ENCODE assay signal across 11 mouse cellular contexts in the genomic region with DNA sequence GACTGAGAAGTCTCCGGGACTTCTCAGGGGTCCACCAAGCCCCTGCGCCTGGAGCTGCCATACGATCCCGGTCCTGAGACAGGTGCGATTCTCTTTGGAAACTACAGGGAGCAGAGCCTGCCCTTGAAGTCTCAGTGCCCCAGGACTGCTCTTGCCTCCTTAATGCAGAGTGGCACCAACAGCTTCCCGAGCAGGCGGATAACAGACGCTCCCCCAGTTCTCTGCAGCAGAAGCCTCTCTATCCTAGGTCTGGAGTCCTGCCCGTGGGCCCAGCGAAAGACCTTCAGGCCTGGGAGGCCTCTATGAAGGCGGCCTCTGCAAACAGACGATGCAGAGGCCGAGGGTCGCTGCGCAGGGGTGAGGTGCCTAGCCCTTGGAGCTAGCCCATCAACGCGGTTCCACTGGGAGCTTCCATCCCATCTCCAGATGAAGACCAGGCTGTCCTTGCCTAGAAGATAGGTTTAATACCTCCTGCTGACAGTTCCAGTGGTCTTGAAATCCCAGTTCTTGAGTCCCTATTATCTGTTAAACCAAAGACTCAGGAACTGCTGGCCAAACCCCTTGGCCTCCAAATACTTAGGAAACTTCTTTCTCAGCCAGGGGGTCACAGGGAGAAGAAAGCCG. TPM values are rescaled to one million over a fixed set of nuclear protein-coding genes. Genes with fewer than 3 reads are reported as not detected.
DNase-seq lines count a peak whose midpoint lies in the region; ATAC-seq lines count a peak whose summit lies in the region.
"Had no signal": no experiment of that assay in that cellular context is flagged by ENCODE, and none has a peak within 500 bp of the region (broad histone marks: within the 10 kb centered on the region; RNA-seq: fewer than 3 reads in every experiment).

No protein-coding gene starts in this region.

- intact Hi-C loops in heart, postnatal 25 days (cut with DNase I): loop anchor here (5.0 kb wide), 1 partner anchor 98 kb away; a partner anchor contains a TSS

- H3K4me2 ChIP-seq in heart, embryonic 11.5 days: peak overlapping the region; percentile 10; the same call in 1 of the 2 replicates
- H3K4me2 ChIP-seq: liver, embryonic 15.5 days had no signal

- no peak overlapping the region for H3K4me3 ChIP-seq in heart, embryonic 11.5 days (ENCODE audit: low read depth, low read length)
- H3K4me3 ChIP-seq: liver, embryonic 15.5 days had no signal

- peaks cover 4% of the 10 kb centered on the region; the same call in 1 of the 2 replicates for H3K4me1 ChIP-seq in heart, embryonic 11.5 days (ENCODE audit: control insufficient read depth, insufficient read depth, low read length)

- H3K27me3 ChIP-seq in heart, embryonic 11.5 days (ENCODE audit: control insufficient read depth, insufficient read depth, low read length): peaks cover 82% of the 10 kb centered on the region

- no peaks in the 10 kb centered on the region for H3K9me3 ChIP-seq in heart, embryonic 11.5 days (replicated peaks; ENCODE audit: control insufficient read depth, low read length)
- H3K9me3 ChIP-seq: liver, embryonic 15.5 days had no signal

- ATAC-seq in heart, embryonic 11.5 days (replicated peaks; ENCODE audit: insufficient number of reproducible peaks, low FRiP score, low TSS enrichment): no peak

- WGBS in heart, embryonic 11.5 days (ENCODE audit: insufficient replicate concordance): 2% methylated on average over 18 of the region's 18 CpGs

- no peaks in the 10 kb centered on the region for H3K36me3 ChIP-seq in heart, embryonic 11.5 days (ENCODE audit: control insufficient read depth, insufficient read depth, low read length)
- H3K36me3 ChIP-seq: liver, embryonic 15.5 days had no signal

- no peak overlapping the region for H3K27ac ChIP-seq in heart, embryonic 11.5 days (ENCODE audit: low read depth, low read length)
- H3K27ac ChIP-seq: liver, embryonic 15.5 days had no signal

- H3K9ac ChIP-seq in heart, embryonic 11.5 days (ENCODE audit: low read depth, low read length): no peak overlapping the region
- H3K9ac ChIP-seq: liver, embryonic 15.5 days had no signal

- DNase-seq in heart, postnatal 25 days (ENCODE audit: low spot score): no peak
- DNase-seq in thymus, postnatal 4 days: peak; percentile 18
- no peak for DNase-seq in thymus, postnatal 25 days
- DNase-seq in induced T-regulatory cell, adult 2 months (ENCODE audit: low read depth): peak; percentile 10
- no peak for DNase-seq in layer of hippocampus, postnatal 14 days (ENCODE audit: low spot score in 2 of 2)
- DNase-seq in lung, postnatal 36 days: no peak
- DNase-seq: adrenal gland, postnatal 14 days; cerebellum, adult 9-10 months had no signal

RNA-seq across cellular contexts. Expression of a gene that starts 13.6 kb away (rescaled TPM):
- polyA plus RNA-seq in heart, embryonic 11.5 days (2014; fragmentation: Nextera tagmentation; extraction: Ambion mirVana): 1.3 and 2.3 TPM in 2 replicates
- total RNA-seq in heart, postnatal 25 days (2021): 1 to 10 TPM in 1 of 2 experiments, under 1 TPM in 1; 0.81 to 1.0 TPM
- total RNA-seq in layer of hippocampus, postnatal 14 days (2021): under 1 TPM; 0.12 to 0.25 TPM
- polyA plus RNA-seq: intestine, embryonic 14.5 days had no signal

Comparison
In these comparisons a context has a peak if more than half of its experiments do, and no peak if none do; other contexts are left out.
1. DNase-seq: peak in thymus, postnatal 4 days (single experiment) and induced T-regulatory cell, adult 2 months (single experiment); none in heart, postnatal 25 days (single experiment), thymus, postnatal 25 days (single experiment), layer of hippocampus, postnatal 14 days (0 of 2) and lung, postnatal 36 days (single experiment).